Mouse (Mus musculus) forebrain, embryonic 10.5 days (tissue): ENCODE data around the gene Cldn7. TPM values are rescaled to one million over a fixed set of nuclear protein-coding genes. Genes with fewer than 3 reads are reported as not detected.

Source experiments
- DNase-seq: peaks from one replicate; pipeline ENCODE4 v3.0.0-alpha.2; 2017; ENCODE audit warnings: low spot score; ENCODE audit errors: extremely low spot score
- H3K27ac ChIP-seq: fragments of 300-500 bp; sonication (generic); 2 replicates; pipeline ENCODE4 v1.5.1; 2016; ENCODE audit warnings: mild to moderate bottlenecking
- H3K27me3 ChIP-seq: fragments of 300-500 bp; sonication (generic); 2 replicates; pipeline ENCODE4 v1.6.1; 2016; ENCODE audit warnings: mild to moderate bottlenecking; ENCODE audit not compliant: poor library complexity, severe bottlenecking
- H3K36me3 ChIP-seq: fragments of 300-500 bp; sonication (generic); replicated peaks from 2 replicates; pipeline ENCODE4 v1.6.1; 2016; ENCODE audit warnings: mild to moderate bottlenecking, moderate library complexity
- H3K4me1 ChIP-seq: fragments of 300-500 bp; sonication (generic); 2 replicates; pipeline ENCODE4 v1.6.1; 2016
- H3K4me3 ChIP-seq: fragments of 300-500 bp; sonication (generic); 2 replicates; pipeline ENCODE4 v1.5.1; 2016; ENCODE audit warnings: mild to moderate bottlenecking, moderate library complexity
- H3K9me3 ChIP-seq: fragments of 300-500 bp; sonication (generic); 2 replicates; pipeline ENCODE4 v1.6.1; 2016; ENCODE audit warnings: mild to moderate bottlenecking, moderate library complexity
- WGBS: fragments of 180-500 bp; shearing (Covaris S2); methylation state at CpG from one replicate; pipeline ENCODE4 v1.1.7; 2016; 5-methylcytosine and 5-hydroxymethylcytosine counted together
- polyA plus RNA-seq: library from polyadenylated mRNA; unstranded; fragments of >200 nt; fragmentation: Nextera tagmentation; extraction: Ambion mirVana; gene quantifications from 2 replicates; pipeline ENCODE4 v1.2.1, GENCODE M21; 2016

The Cldn7 gene
- polyA plus RNA-seq, 1 experiment from 2014 or later: 21.9 TPM

- peak; percentile 95 for DNase-seq
- Histone ChIP-seq H3K36me3 (peaks cover 62% of the 10 kb centered on the region), H3K9me3 (no peaks in the 10 kb centered on the region), H3K4me1 (peaks cover 27% of the 10 kb centered on the region), H3K4me3 (peak within 1 kb of the TSS; percentile 85), H3K27me3 (no peaks in the 10 kb centered on the region), H3K27ac (peak within 1 kb of the TSS; percentile 93)
- under 1% methylated on average over 40 of the region's 40 CpGs for WGBS
These were observed 26.5 kb downstream of the Cldn7 start, which contains the start of gene Gabarap for GRCm38 (mm10) chr11:69990850-69991691. Gene Gabarap (plus strand): TSS chr11:69991143.

- no peak for DNase-seq
- Histone ChIP-seq H3K36me3 (peaks cover 56% of the 10 kb centered on the region), H3K4me1 (peaks cover 27% of the 10 kb centered on the region), H3K9me3 (no peaks in the 10 kb centered on the region), H3K27ac (peak overlapping the region; percentile 93), H3K4me3 (peak overlapping the region; percentile 85), H3K27me3 (no peaks in the 10 kb centered on the region)
- under 1% methylated on average over 15 of the region's 15 CpGs for WGBS
These were observed 27.1 kb downstream of the Cldn7 start for GRCm38 (mm10) chr11:69991711-69992110.

- no peaks in the 10 kb centered on the region for H3K9me3 ChIP-seq
- no peak overlapping the region for H3K27ac ChIP-seq
- H3K4me1 ChIP-seq: peaks cover 30% of the 10 kb centered on the region
- no peaks in the 10 kb centered on the region for H3K27me3 ChIP-seq
- peak overlapping the region; percentile 85 for H3K4me3 ChIP-seq
- no peak for DNase-seq
- 84% methylated on average over 10 of the region's 10 CpGs for WGBS
- H3K36me3 ChIP-seq: peaks cover 49% of the 10 kb centered on the region
These were observed 27.8 kb downstream of the Cldn7 start for GRCm38 (mm10) chr11:69992396-69992795.

GRCm38 (mm10) chr11:69992932-69993331, 28.4 kb downstream of the Cldn7 start:
- no peaks in the 10 kb centered on the region for H3K9me3 ChIP-seq
- H3K27ac ChIP-seq: no peak overlapping the region
- H3K27me3 ChIP-seq: no peaks in the 10 kb centered on the region
- DNase-seq: no peak
- H3K4me1 ChIP-seq: peaks cover 36% of the 10 kb centered on the region
- peaks cover 48% of the 10 kb centered on the region for H3K36me3 ChIP-seq
- peak overlapping the region; percentile 85; the same call in 1 of the 2 replicates for H3K4me3 ChIP-seq
- 89% methylated on average over 3 of the region's 3 CpGs for WGBS

GRCm38 (mm10) chr11:69994401-69995090, 30.0 kb downstream of the Cldn7 start:
- Histone ChIP-seq H3K9me3 (no peaks in the 10 kb centered on the region), H3K27ac (no peak overlapping the region), H3K4me1 (peaks cover 47% of the 10 kb centered on the region), H3K27me3 (no peaks in the 10 kb centered on the region), H3K36me3 (peaks cover 48% of the 10 kb centered on the region), H3K4me3 (peak overlapping the region; percentile 76)
- no peak for DNase-seq
- WGBS: 88% methylated on average over 11 of the region's 11 CpGs

GRCm38 (mm10) chr11:69995391-69995960, 30.9 kb downstream of the Cldn7 start, which contains the start of gene Phf23:
Gene Phf23 (plus strand): TSS chr11:69995777.
- DNase-seq: peak; percentile 99
- Histone ChIP-seq H3K36me3 (peaks cover 48% of the 10 kb centered on the region), H3K27me3 (no peaks in the 10 kb centered on the region), H3K9me3 (no peaks in the 10 kb centered on the region), H3K4me3 (peak within 1 kb of the TSS; percentile 76), H3K27ac (peak within 1 kb of the TSS; percentile 99), H3K4me1 (peaks cover 47% of the 10 kb centered on the region)
- under 1% methylated on average over 36 of the region's 36 CpGs for WGBS

- Histone ChIP-seq H3K9me3 (no peaks in the 10 kb centered on the region), H3K4me1 (peaks cover 49% of the 10 kb centered on the region), H3K4me3 (peak overlapping the region; percentile 76), H3K36me3 (peaks cover 48% of the 10 kb centered on the region), H3K27ac (peak overlapping the region; percentile 99), H3K27me3 (no peaks in the 10 kb centered on the region)
- DNase-seq: peak; percentile 62
- 2% methylated on average over 66 of the region's 66 CpGs for WGBS
These were observed 31.8 kb downstream of the Cldn7 start for GRCm38 (mm10) chr11:69996161-69997061.

- no peaks in the 10 kb centered on the region for H3K9me3 ChIP-seq
- peaks cover 55% of the 10 kb centered on the region for H3K4me1 ChIP-seq
- peak overlapping the region; percentile 99 for H3K27ac ChIP-seq
- peak overlapping the region; percentile 76 for H3K4me3 ChIP-seq
- DNase-seq: peak; percentile 90
- under 1% methylated on average over 42 of the region's 44 CpGs for WGBS
- no peaks in the 10 kb centered on the region for H3K27me3 ChIP-seq
- peaks cover 52% of the 10 kb centered on the region for H3K36me3 ChIP-seq
These were observed 32.5 kb downstream of the Cldn7 start for GRCm38 (mm10) chr11:69997070-69997509.

GRCm38 (mm10) chr11:69998567-69999491, 34.2 kb downstream of the Cldn7 start:
- H3K9me3 ChIP-seq: no peaks in the 10 kb centered on the region
- no peak overlapping the region for H3K27ac ChIP-seq
- H3K27me3 ChIP-seq: no peaks in the 10 kb centered on the region
- H3K36me3 ChIP-seq: peaks cover 45% of the 10 kb centered on the region
- WGBS: 94% methylated on average over 27 of the region's 27 CpGs
- peak overlapping the region; percentile 95 for H3K4me3 ChIP-seq
- no peak for DNase-seq
- peaks cover 64% of the 10 kb centered on the region for H3K4me1 ChIP-seq

GRCm38 (mm10) chr11:69999666-70000065, 35.1 kb downstream of the Cldn7 start:
- no peak for DNase-seq
- WGBS: 90% methylated on average over 8 of the region's 8 CpGs
- peaks cover 69% of the 10 kb centered on the region for H3K4me1 ChIP-seq
- H3K27ac ChIP-seq: 0 out of 2 replicates have a peak overlapping the region, but pooled peaks have one; percentile 95
- no peaks in the 10 kb centered on the region for H3K27me3 ChIP-seq
- H3K4me3 ChIP-seq: peak overlapping the region; percentile 95; the same call in 1 of the 2 replicates
- no peaks in the 10 kb centered on the region for H3K9me3 ChIP-seq
- H3K36me3 ChIP-seq: peaks cover 42% of the 10 kb centered on the region

GRCm38 (mm10) chr11:70000396-70000898, 35.9 kb downstream of the Cldn7 start, which contains the start of gene Dvl2:
Gene Dvl2 (plus strand): TSS chr11:70000595.
- peaks cover 47% of the 10 kb centered on the region for H3K36me3 ChIP-seq

More at GRCm38 (mm10) chr11:70000396-70000898, 35.9 kb downstream of the Cldn7 start, which contains the start of gene Dvl2:
- Histone ChIP-seq H3K27ac (peak within 1 kb of the TSS; percentile 95), H3K4me1 (peaks cover 68% of the 10 kb centered on the region), H3K4me3 (peak within 1 kb of the TSS; percentile 95), H3K9me3 (no peaks in the 10 kb centered on the region), H3K27me3 (no peaks in the 10 kb centered on the region)
- WGBS: under 1% methylated on average over 48 of the region's 48 CpGs
- peak; percentile 96 for DNase-seq
